Mouse (Mus musculus): ENCODE measurements around the gene Caln1. TPM values are rescaled to one million over a fixed set of nuclear protein-coding genes. Genes with fewer than 3 reads are reported as not detected.
A peak's percentile ranks its signal among the peaks of the same experiment; 100 is the strongest.

The Caln1 gene
- total RNA-seq, 2 experiments from 2014 or later = 0.05 TPM; not detected in 1

DNA sequence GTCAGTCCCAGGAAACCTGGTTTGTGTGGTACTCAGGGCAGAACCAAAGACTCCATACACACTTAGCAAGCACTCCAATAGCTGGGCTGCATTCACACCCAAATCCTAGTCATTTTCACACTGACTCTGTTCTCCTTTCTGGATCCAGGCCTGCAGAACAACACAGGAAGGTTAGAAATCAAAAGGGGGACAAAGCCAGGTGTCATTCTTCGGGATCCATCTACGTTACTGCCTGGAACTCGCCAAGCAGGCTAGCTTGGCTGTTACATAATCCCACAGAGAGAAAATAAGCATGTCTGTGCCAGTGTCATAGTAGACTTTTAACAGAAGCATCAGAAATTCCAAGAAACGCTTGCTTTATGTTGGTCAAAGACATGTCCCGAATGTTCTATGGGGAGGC, 446.1 kb downstream of the Caln1 start:
- intact Hi-C loops (cut with DNase I) = no loop called here
- no peak for DNase-seq

DNA sequence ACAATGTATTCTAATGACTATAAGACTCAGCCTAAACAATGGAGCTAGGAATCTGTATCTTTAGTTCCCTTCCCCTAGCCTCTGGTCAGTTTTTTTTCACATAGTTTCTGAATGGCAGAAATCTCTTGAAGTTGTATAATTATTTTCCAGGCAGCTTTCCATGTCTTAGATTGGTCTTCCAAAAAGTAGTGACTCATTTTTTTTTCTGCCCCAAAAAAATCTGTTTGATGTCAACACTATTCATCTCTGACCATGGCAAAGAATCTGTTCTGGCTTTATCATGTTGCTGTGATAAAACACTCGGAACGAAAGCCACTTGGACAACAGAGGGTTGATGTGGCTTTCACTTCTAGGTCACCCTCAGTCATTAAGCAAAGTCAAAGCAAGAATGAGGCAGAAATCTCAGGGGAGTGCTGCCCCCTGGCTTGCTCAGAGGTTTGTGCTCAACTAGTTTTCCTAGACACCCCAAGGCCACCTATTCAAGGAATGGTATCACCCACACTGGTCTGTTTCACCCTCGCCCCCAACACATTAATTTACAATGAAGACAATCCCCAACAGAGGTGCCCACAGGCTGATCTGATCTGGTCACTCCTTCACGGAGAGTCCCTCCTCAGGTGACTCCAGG, 450.9 kb downstream of the Caln1 start:
- H3K27ac ChIP-seq = no peak overlapping the region
- intact Hi-C loops (cut with DNase I) = no loop called here
- TF ChIP-seq CTCF (IDR thresholded peaks at IDR 0.05) = no peak
- no peak overlapping the region for H3K4me3 ChIP-seq
- no peak for DNase-seq

More for the DNA sequence above, 446.1 kb downstream of the Caln1 start:
- no peak overlapping the region for H3K4me3 ChIP-seq
- H3K27ac ChIP-seq = no peak overlapping the region
- no peak for TF ChIP-seq CTCF (IDR thresholded peaks at IDR 0.05)

DNA sequence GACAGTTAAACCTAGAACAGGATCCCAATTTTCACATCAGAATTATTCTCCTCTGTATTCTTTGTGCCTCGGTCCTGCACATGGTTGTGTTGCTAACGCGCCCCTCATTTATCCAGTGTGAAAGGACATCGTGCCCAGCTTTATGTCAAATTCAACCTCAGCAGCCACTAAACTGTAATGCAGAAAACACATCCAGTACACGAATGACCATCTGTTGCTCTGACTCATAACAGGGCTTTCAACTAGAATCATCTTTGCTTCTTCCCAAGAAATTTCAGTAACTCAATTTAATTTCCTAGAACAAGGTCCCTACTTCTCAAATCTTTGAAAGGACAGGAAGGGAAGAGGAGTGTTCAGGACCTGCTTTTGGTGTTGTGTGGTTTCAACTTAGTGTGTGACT, 451.4 kb downstream of the Caln1 start:
- DNase-seq = no peak
- no peak for TF ChIP-seq CTCF (IDR thresholded peaks at IDR 0.05)
- Histone ChIP-seq H3K27ac (no peak overlapping the region), H3K4me3 (no peak overlapping the region)
- intact Hi-C loops (cut with DNase I) = no loop called here

DNA sequence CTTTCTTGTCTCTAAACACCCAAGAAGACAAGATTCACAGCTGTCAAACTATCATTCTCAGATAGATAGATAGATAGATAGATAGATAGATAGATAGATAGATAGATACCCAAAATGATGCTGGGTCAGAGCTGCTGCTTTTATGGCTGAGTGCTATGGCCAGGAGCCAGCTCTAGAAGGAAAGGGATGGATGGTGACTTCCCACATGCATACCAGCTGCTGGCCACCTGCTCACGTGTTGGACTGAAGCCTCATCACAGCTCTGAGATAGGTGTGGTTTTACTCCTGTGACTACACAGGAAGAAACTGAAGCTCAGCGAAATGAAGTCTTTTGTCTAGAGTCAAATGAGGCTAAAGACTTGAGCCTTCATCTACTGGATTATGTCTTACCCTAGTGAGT, 456.5 kb downstream of the Caln1 start:
- Histone ChIP-seq H3K4me3 (no peak overlapping the region), H3K27ac (no peak overlapping the region)
- no peak for TF ChIP-seq CTCF (IDR thresholded peaks at IDR 0.05)
- intact Hi-C loops (cut with DNase I) = no loop called here
- DNase-seq = no peak

DNA sequence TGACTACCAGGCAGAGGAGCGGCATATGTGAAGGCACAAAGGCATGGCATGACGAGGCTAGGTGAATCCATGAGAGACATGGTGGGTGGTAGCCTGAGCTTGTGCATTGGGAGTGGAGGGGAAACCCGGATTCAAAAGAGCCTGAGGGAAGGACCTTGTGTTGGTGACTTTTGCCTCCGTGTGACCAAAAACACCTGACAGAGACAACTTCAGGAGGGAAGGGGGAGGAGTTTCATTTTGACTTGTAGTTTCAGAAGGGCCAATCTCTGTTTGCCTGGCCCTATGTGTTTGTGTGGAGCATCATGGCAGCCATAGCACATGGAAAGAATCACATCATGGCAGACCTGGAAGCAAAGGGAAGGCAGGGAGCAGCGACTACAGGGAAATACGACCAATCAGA, 479.3 kb downstream of the Caln1 start:
- TF ChIP-seq CTCF (IDR thresholded peaks at IDR 0.05) = no peak
- H3K4me3 ChIP-seq = no peak overlapping the region
- no peak overlapping the region for H3K27ac ChIP-seq
- DNase-seq = no peak
- intact Hi-C loops (cut with DNase I) = no loop called here

DNA sequence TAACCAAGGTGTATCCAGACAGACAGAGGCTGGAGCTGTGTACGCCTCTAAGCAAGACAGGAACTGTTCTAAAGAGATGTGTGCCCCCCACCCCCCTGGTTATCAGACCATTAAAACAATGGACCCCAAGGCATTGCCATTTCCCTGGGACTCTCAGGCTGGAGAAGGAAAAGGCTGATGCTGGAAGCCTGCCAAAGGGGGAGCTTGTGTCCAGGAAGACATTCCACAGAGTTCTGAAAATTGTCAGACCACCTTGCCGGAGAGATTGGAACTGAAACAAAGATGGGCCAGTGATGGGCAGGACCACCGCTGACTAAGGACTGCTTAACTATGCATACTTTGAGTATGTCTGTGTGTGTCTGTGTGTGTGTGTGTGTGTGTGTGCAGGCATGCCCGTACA, 480.4 kb downstream of the Caln1 start:
- TF ChIP-seq CTCF (IDR thresholded peaks at IDR 0.05) = no peak
- intact Hi-C loops (cut with DNase I) = loop anchor here (10.0 kb wide), 1 partner anchor 445 kb away; no protein-coding TSS in a partner anchor
- Histone ChIP-seq H3K27ac (no peak overlapping the region), H3K4me3 (no peak overlapping the region)
- DNase-seq = no peak

DNA sequence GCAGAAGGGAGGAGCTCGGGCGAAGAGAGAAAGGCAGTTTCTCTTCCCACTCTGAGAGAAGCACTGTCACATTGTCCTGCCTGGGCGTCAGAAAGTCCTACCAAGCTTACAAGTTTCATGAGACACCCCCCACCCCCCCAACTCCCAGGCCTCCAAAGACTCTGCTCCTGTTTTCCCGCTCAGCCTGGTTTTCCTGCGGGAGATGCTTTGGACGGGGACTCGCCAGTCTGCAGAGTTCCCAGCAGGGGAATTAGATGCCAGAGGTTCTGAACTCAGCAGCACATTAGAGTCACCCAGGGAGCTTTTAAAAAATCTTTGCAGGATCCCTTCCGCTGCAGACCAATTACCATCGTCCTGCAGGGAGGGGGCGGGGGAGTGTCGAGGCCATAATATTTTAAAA, 482.9 kb downstream of the Caln1 start:
- TF ChIP-seq CTCF (IDR thresholded peaks at IDR 0.05) = no peak
- no peak overlapping the region for H3K4me3 ChIP-seq
- intact Hi-C loops (cut with DNase I) = loop anchor here (10.0 kb wide), 1 partner anchor 447 kb away; no protein-coding TSS in a partner anchor
- DNase-seq = no peak
- H3K27ac ChIP-seq = no peak overlapping the region

DNA sequence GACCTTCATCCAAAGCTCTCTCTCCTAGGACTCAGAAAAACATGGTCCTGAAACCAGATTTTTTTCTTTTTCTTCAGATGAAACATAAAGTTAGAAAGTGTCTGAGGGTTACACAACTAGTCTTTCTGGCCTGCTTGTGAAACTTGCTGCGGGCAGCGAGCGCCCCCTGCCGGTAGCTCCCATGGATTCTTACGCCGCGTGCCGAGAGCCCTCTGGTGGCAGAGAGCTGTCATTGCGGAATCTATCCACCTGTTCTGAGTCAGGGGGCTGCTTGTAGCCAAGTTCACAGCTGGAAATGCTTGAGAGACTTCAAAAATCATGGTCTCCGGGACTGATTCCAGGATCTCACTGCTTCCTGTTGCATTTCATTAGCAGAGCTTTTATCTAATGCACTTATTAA, 484.1 kb downstream of the Caln1 start:
- intact Hi-C loops (cut with DNase I) = loop anchor here (10.0 kb wide), 1 partner anchor 449 kb away; no protein-coding TSS in a partner anchor

DNA sequence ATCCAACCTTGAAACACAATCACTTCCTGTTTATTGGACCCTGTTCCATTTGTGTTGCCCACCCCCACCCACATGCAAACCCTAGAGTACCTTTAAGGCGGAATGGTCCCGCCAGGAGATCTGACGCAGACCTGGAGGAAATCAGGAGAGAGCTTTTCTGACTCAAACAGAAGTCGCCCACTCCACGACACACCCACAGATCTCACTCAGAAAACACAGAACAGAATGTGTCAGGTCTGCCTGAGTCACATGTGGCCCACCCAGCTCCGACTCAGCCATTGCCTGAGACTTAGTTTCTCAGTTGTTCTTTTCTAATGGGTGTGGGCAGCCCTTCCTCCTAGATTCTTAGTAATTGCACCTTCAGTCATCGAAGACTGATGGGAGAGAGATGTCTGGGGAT, 485.2 kb downstream of the Caln1 start:
- TF ChIP-seq CTCF (IDR thresholded peaks at IDR 0.05) = no peak
- Histone ChIP-seq H3K27ac (no peak overlapping the region), H3K4me3 (no peak overlapping the region)
- DNase-seq = no peak
- intact Hi-C loops (cut with DNase I) = loop anchor here (10.0 kb wide), 1 partner anchor 450 kb away; no protein-coding TSS in a partner anchor

More for the DNA sequence above, 484.1 kb downstream of the Caln1 start:
- H3K4me3 ChIP-seq = no peak overlapping the region
- DNase-seq = peak; percentile 89
- no peak overlapping the region for H3K27ac ChIP-seq
- no peak for TF ChIP-seq CTCF (IDR thresholded peaks at IDR 0.05)

DNA sequence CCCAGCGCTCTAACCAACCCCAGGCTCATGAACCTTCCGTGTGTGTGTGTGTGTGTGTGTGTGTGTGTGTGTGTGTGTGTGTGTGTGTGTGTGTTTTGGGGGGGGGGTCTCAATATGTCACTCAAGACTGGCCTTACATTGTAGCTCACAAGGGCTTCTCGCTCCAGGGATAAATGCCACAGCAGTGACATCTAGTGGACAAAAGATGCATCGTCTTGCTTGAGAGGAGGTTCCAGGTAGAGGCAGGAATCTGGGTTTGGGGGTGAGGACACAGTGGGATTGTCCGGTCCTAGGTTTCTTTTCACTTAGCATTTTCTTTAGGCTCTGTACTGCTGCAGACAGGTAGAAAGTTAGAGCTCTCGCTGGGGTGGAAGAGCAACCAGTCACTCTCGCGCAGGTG, 488.9 kb downstream of the Caln1 start:
- peak; percentile 22 for DNase-seq
- H3K27ac ChIP-seq = no peak overlapping the region
- intact Hi-C loops (cut with DNase I) = loop anchor here (2.0 to 10.0 kb wide), 2 partner anchors 453 to 583 kb away; no protein-coding TSS in a partner anchor
- TF ChIP-seq CTCF (IDR thresholded peaks at IDR 0.05) = peak; percentile 65
- H3K4me3 ChIP-seq = no peak overlapping the region

DNA sequence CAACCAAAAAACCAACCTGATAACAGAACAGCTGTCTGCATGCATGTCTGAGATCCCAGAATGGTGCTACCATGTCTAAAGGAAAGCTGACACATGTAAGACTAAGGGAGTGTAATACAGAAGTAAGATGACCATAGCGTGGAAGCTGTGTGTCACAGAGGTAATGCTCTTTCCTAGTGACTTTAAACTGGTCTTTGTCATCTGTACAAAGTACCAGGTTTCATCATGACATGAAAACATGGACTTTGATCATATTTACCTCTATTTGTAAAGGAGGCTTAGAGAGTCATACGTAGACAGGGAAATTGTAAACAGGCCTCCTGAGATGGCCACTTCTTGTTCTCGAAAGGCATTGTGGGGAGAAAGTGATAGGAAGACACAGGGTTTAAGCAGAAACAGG, 489.5 kb downstream of the Caln1 start:
- no peak for TF ChIP-seq CTCF (IDR thresholded peaks at IDR 0.05)
- no peak overlapping the region for H3K27ac ChIP-seq
- DNase-seq = no peak
- intact Hi-C loops (cut with DNase I) = loop anchor here (2.0 to 10.0 kb wide), 2 partner anchors 454 to 584 kb away; no protein-coding TSS in a partner anchor
- no peak overlapping the region for H3K4me3 ChIP-seq

DNA sequence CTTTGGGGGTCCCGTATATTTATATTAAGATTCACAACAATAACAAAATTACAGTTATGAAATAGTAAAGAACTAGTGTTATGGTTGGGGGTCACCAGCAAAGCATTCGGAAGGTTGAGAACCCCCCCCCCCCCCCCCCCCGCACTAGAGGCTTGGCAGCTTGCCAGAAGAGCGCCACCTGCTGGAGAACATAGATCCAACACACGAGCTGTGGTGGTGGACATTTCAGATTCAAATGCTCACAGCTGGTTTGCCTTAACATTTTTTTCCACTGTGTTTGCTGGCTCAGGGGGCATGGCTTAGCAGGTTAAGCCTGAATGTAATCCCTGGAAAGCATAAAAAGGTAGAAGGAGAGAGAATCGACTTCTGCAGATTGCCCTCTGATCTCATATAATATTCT, 490.5 kb downstream of the Caln1 start:
- intact Hi-C loops (cut with DNase I) = loop anchor here (2.0 to 10.0 kb wide), 3 partner anchors 145 to 585 kb away; no protein-coding TSS in a partner anchor
- Histone ChIP-seq H3K27ac (no peak overlapping the region), H3K4me3 (no peak overlapping the region)
- no peak for DNase-seq
- TF ChIP-seq CTCF (IDR thresholded peaks at IDR 0.05) = peak; percentile 48

DNA sequence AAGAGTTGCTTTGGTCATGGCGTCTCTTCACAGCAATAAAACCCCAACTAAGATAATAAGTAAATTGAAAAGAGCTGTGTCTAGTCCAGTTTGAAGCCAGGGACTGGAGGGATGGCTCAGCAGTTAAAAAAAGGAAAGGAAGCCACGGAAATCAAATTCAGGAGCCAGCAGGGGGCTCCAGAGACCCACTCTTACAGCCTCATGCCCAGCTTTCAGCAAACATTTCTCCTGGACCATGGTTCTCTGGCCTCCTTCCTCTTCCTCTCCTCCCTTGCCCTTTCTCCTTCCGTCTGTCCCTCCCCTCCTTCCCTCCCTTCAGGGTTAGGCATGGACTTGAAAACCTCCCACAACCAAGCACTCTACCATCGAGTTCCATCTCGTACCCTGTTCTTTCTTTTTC, 493.0 kb downstream of the Caln1 start:
- DNase-seq = peak; percentile 45
- intact Hi-C loops (cut with DNase I) = loop anchor here (2.0 to 10.0 kb wide), 2 partner anchors 142 to 568 kb away; no protein-coding TSS in a partner anchor
- H3K27ac ChIP-seq = no peak overlapping the region
- H3K4me3 ChIP-seq = no peak overlapping the region
- peak; percentile 69 for TF ChIP-seq CTCF (IDR thresholded peaks at IDR 0.05)

DNA sequence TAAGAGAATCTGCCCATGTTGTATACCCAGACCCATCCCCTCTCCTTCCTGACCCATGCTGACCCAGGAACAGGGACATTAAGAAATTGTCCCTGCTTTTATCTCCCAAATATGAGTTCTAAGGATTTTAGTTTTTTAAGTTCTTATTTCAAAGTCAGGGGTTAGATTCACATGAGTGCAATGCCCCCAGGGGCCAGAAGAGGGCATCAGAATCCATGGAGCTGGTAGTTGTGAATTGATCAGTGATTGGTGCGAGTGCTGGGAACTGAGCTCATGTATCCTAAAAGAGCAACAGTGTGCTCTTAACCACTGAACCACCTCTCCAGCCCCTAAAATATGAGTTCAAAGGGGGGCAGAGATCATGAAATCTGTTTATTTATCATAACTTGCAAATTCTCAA, 500.6 kb downstream of the Caln1 start:
- H3K27ac ChIP-seq = no peak overlapping the region
- H3K4me3 ChIP-seq = no peak overlapping the region
- peak; percentile 60 for TF ChIP-seq CTCF (IDR thresholded peaks at IDR 0.05)
- intact Hi-C loops (cut with DNase I) = loop anchor here (10.0 kb wide), 1 partner anchor 135 kb away; no protein-coding TSS in a partner anchor
- no peak for DNase-seq

All from gastrocnemius, adult 2 months (tissue).